Mouse (Mus musculus): ENCODE results near the gene Pla2r1. TPM values are rescaled to one million over a fixed set of nuclear protein-coding genes. Genes with fewer than 3 reads are reported as not detected.

Pla2r1 gene
- polyA plus RNA-seq, 1 experiment from 2014 or later = 0.05 TPM

- in situ Hi-C loops (cut with MboI; ENCODE audit: low pct_unique_long_range_greater_than_20kb) = no loop called here
- no peaks in the 10 kb centered on the region for H3K27me3 ChIP-seq
- ChIA-PET POLR2A (no interaction called here), CTCF (interaction anchor here (0.8 to 1.0 kb wide), 2 partner anchors 10 to 12 kb away, joined by 3 read pairs; no protein-coding TSS in a partner anchor)
- DNase-seq (ENCODE audit: low read depth, low spot score) (no peak), ATAC-seq (peak; percentile 35)
- TF ChIP-seq CTCF (IDR thresholded peaks at IDR 0.05) = no peak
Observed at GRCm38 (mm10) chr2:60504718-60505117, 48.4 kb downstream of the Pla2r1 start.

GRCm38 (mm10) chr2:60503991-60504390 lies 49.1 kb downstream of the Pla2r1 start:
- ChIA-PET POLR2A (no interaction called here), CTCF (no interaction called here)
- H3K27me3 ChIP-seq = no peaks in the 10 kb centered on the region
- no peak for TF ChIP-seq CTCF (IDR thresholded peaks at IDR 0.05)
- ATAC-seq = no peak
- no peak for DNase-seq (ENCODE audit: low read depth, low spot score)
- in situ Hi-C loops (cut with MboI; ENCODE audit: low pct_unique_long_range_greater_than_20kb) = no loop called here

- H3K27me3 ChIP-seq = no peaks in the 10 kb centered on the region
- DNase-seq (ENCODE audit: low read depth, low spot score) (no peak), ATAC-seq (no peak)
- in situ Hi-C loops (cut with MboI; ENCODE audit: low pct_unique_long_range_greater_than_20kb) = no loop called here
- TF ChIP-seq CTCF (IDR thresholded peaks at IDR 0.05) = no peak
- CTCF ChIA-PET = no interaction called here
- POLR2A ChIA-PET = no interaction called here
Observed at GRCm38 (mm10) chr2:60500583-60501116, 52.5 kb downstream of the Pla2r1 start.

DNA sequence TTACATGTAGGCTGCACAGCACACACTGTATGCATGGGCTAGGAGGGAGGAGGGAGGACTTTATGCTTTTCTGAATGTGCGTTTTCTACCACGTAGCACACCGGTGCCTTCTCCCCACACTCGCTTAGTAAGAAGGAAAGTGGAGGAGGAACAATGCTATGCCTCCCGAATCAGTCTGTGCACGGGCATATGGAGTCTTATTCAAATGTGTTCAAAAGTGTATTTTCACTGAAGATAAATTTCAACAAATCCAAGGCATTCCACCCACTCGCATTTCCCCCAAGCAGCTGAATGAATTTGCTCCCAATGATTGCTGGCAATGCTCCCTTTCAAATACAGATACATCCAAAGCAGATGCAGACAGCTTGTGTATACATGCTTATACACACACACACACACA lies 73.2 kb downstream of the Pla2r1 start:
- CTCF ChIA-PET = no interaction called here

GRCm38 (mm10) chr2:60478778-60479177 lies 74.3 kb downstream of the Pla2r1 start:
- POLR2A ChIA-PET = no interaction called here
- no peaks in the 10 kb centered on the region for H3K27me3 ChIP-seq
- ATAC-seq (peak; percentile 94), DNase-seq (ENCODE audit: low read depth, low spot score) (peak; percentile 54)
- TF ChIP-seq CTCF (IDR thresholded peaks at IDR 0.05) = no peak
- in situ Hi-C loops (cut with MboI; ENCODE audit: low pct_unique_long_range_greater_than_20kb) = no loop called here
- CTCF ChIA-PET = interaction anchor here (1.3 kb wide), 1 partner anchor 15 kb away, joined by 4 read pairs; no protein-coding TSS in a partner anchor

More for the DNA sequence above, 73.2 kb downstream of the Pla2r1 start:
- ATAC-seq (no peak), DNase-seq (ENCODE audit: low read depth, low spot score) (no peak)
- no peak for TF ChIP-seq CTCF (IDR thresholded peaks at IDR 0.05)
- in situ Hi-C loops (cut with MboI; ENCODE audit: low pct_unique_long_range_greater_than_20kb) = no loop called here
- POLR2A ChIA-PET = no interaction called here
- H3K27me3 ChIP-seq = no peaks in the 10 kb centered on the region

DNA sequence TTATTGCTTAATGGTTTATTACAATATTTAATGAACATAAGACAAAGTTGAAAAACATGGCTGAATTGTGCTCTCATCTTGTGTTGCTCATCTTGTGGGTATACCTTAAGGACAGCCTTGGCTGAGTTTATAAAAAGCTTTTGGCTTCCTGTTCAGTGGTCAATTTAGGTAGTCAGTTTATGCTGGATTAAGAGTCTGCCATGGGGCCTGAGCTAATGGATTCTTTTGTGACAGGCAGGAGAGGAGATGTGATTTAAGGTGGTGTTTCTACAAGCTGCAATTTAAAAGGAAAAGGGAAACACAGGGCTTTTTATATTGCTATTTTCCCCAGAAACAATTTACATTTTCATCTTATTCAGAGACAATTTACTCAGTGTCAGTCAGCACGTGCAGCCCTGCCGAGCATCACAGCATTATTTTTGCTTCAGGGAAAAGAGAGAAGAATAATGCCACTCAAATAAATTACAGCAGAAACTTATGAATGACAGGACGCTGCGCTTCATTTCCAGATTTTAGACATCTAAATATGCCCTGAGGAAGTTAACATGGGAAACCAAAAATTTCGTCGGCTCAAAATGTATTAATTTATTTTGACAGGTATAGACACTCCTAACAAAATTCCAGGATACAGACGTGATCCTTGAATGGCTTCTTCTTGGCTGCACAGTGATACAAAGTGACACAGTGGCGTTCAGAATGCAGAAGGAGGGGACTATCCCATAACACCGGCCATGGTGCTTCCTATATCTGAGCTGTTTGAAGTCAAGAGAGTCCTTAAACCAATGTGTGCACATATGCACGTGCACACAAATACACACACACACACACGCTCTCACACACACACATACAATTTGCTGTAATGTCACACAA lies 84.0 kb downstream of the Pla2r1 start:
- TF ChIP-seq CTCF (IDR thresholded peaks at IDR 0.05) = no peak
- CTCF ChIA-PET = interaction anchor here (1.4 kb wide), 1 partner anchor 21 kb away, joined by 3 read pairs; no protein-coding TSS in a partner anchor
- POLR2A ChIA-PET = no interaction called here
- DNase-seq (ENCODE audit: low read depth, low spot score) (no peak), ATAC-seq (no peak)
- H3K27me3 ChIP-seq = no peaks in the 10 kb centered on the region
- in situ Hi-C loops (cut with MboI; ENCODE audit: low pct_unique_long_range_greater_than_20kb) = no loop called here

GRCm38 (mm10) chr2:60452376-60452775 lies 100.7 kb downstream of the Pla2r1 start:
- DNase-seq (ENCODE audit: low read depth, low spot score) = no peak
- H3K27me3 ChIP-seq = no peaks in the 10 kb centered on the region
- ATAC-seq = no peak
- in situ Hi-C loops (cut with MboI; ENCODE audit: low pct_unique_long_range_greater_than_20kb) = no loop called here
- no peak for TF ChIP-seq CTCF (IDR thresholded peaks at IDR 0.05)
- POLR2A ChIA-PET = no interaction called here
- CTCF ChIA-PET = no interaction called here

GRCm38 (mm10) chr2:60451119-60451773 lies 101.9 kb downstream of the Pla2r1 start:
- no peak for TF ChIP-seq CTCF (IDR thresholded peaks at IDR 0.05)
- no peak for ATAC-seq
- POLR2A ChIA-PET = no interaction called here
- no peak for DNase-seq (ENCODE audit: low read depth, low spot score)
- in situ Hi-C loops (cut with MboI; ENCODE audit: low pct_unique_long_range_greater_than_20kb) = no loop called here
- H3K27me3 ChIP-seq = no peaks in the 10 kb centered on the region
- CTCF ChIA-PET = interaction anchor here (1.9 kb wide), 1 partner anchor 10 kb away, joined by 4 read pairs; no protein-coding TSS in a partner anchor

DNA sequence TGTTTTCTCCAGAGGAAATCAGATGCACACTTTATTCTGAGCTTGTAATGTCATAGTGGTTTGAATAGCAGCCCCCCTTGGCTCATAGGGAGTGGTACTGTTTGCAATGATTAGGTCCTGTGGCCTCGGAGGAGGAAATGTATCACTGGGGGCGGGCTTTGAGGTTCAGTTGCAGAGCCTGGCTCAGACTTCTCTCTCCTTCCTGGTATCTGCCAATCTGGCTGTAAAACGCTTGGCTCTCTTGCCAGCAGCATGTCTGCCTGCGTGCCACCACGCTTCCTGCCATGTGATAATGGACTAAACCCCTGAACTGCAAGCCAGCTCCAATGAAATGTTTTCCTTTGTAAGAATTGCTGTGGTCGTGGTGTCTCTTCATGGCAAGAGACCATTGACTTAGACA lies 103.4 kb downstream of the Pla2r1 start:
- ChIA-PET CTCF (no interaction called here), POLR2A (no interaction called here)
- DNase-seq (ENCODE audit: low read depth, low spot score) (no peak), ATAC-seq (no peak)
- in situ Hi-C loops (cut with MboI; ENCODE audit: low pct_unique_long_range_greater_than_20kb) = no loop called here
- H3K27me3 ChIP-seq = no peaks in the 10 kb centered on the region
- no peak for TF ChIP-seq CTCF (IDR thresholded peaks at IDR 0.05)

DNA sequence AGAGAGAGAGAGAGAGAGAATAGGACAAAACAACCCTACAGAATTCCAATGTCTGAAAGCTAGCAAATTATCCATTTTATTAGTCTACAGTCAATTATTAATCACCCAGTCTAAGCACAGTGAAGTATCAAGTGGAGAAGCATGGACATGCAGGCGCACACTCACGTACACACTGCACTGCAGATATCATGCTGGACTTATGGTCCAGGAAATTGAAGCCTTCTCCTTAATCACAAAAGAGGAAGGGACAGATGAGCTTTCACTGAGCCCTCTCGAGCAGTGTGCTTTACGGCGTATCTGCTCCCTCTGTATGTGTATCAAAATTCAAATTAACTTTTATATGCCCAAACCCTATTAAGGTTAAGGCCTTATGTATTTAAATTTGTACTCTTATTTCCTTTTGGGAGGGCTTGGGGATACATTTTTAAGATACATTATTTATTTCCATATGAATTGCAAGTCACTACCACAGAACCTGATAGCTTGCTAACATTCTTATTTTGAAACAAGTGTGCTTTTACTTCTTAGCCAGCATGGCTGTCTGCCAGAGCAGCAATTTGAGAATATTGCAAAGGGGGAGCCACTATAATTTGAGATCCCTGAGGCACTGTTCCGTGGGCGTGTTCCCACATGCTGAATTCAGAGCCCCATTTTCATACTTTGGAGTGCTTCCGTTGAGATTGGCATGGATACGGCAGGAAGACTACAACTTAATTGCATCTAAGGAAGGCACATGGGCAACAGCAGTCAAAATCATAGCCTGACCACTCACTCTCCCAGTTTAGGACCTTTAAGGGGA lies 108.2 kb downstream of the Pla2r1 start:
- in situ Hi-C loops (cut with MboI; ENCODE audit: low pct_unique_long_range_greater_than_20kb) = no loop called here
- TF ChIP-seq CTCF (IDR thresholded peaks at IDR 0.05) = no peak
- ATAC-seq (no peak), DNase-seq (ENCODE audit: low read depth, low spot score) (no peak)
- POLR2A ChIA-PET = no interaction called here
- H3K27me3 ChIP-seq = no peaks in the 10 kb centered on the region
- CTCF ChIA-PET = interaction anchor here (0.9 kb wide), 1 partner anchor 21 kb away, joined by 3 read pairs; no protein-coding TSS in a partner anchor
